Mouse (Mus musculus) c-Kit-positive CD71-negative TER-119-negative erythroid progenitor cells, embryonic 14.5 days (primary cell): ENCODE data around the gene Nipa2.
"Not testable (repeated sequence)": the region's sequence is repeated elsewhere in the genome, so short reads cannot be mapped to it uniquely, and the experiment has no call there.

ENCODE experiments used
- DNase-seq: peaks from one replicate; pipeline ENCODE4 v3.0.0-alpha.2; 2013; ENCODE audit warnings: low read depth

The Nipa2 gene

DNA sequence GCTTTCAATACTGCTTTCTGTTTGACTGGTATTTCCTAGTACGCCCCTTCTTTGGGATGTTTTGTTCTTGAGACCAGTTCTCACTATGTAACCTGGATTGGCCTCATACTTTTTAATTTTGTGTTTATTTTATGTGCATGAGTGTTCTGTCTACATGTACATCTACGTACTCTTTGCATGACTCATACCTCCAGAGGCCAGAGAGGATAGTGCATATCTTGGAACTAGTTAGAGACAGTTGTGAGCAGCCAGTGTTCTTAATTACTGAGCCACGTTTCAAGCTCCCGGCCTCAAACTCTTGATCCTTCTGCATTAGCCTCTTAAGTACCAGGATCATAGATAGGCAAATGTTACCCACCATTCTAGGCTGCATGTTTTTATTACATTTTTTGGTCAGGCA, 23.9 kb downstream of the Nipa2 start:
- no peak for DNase-seq

DNA sequence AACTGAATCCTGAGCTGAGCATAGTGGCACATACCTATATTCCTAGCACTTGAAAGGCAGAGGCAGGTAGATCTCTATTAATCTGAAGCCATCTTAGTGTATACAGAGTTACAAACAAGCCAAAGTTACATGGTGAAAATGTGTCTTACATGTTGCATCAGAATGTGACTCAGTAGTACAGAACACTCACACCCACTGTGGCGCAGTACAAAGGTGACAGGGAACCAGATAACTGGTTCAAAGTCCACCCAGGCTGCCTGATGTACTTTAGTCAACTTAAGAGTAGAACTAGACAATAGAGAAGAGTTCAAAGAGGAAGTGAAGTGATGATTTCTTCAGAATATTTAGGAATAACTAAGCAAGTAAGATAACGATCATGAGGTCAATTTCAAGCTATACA, 27.3 kb downstream of the Nipa2 start:
- DNase-seq: no peak

DNA sequence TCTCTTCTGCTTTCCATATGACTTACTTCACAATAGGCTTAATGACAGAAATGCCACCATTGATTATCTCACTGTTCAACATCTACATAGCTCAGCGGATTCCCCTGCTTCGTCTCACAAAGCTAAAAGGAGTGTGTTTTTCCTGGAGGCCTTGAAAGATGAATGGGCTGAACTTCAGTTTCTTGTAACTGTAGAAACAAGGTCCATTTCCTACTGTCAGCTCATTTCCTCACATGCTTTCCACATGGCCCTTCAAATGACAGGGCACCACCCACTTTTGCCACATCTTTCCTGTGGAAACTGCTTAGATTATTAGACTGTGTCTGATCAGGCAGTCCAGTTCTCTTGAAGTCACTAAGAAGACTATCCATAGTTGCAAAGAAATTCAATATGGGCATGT, 33.6 kb downstream of the Nipa2 start:
- no peak for DNase-seq

DNA sequence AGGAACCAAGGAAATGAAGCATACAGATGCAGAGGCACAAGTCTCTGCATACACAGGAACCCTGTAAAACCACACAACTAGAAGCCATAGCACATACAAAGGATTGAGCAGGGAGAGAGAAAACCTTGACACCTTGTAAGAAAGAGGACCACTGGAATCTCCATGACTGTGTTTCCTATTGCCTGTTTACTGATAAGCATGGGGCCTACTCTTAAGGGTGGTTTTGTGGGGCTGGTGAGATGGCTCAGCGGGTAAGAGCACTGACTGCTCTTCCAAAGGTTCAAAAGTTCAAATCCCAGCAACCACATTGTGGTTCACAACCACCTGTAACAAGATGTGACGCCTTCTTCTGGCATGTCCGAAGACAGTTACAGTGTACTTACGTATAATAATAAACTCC, 35.0 kb downstream of the Nipa2 start:
- DNase-seq: no peak

DNA sequence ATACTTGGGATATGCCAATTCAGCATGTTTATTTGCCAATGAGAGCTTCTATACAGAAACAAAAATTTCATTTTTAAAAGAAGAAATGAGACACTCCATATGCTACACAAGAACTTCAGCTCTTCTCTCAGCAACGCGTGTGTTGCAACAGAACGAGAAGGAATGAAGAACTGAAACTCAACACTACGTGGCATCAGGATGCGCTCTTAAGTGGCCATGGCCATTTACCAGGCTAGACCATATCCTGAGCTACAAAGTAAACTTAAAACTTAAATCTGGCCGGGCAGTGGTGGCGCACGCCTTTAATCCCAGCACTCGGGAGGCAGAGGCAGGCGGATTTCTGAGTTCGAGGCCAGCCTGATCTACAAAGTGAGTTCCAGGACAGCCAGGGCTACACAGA, 43.9 kb downstream of the Nipa2 start:
- not testable (repeated sequence) for DNase-seq

DNA sequence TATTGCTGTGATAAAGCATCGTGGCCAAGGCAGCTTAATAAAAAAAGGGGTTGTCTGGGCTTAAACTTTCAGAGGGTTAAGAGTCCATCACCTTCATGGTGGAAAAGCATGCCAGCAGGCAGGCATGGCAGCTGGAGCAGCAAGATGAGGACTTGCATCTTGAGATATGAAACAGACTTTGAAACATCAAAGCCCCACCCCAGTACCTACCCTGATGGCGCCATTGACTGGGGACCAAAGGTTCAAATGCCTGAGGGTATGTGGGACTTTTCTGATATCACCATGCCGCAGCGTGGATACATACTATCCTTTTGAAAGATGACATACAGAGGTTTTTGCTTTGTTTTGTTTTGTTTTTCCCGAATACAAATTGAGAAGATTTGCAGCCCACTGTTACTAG, 50.2 kb downstream of the Nipa2 start:
- DNase-seq: no peak

DNA sequence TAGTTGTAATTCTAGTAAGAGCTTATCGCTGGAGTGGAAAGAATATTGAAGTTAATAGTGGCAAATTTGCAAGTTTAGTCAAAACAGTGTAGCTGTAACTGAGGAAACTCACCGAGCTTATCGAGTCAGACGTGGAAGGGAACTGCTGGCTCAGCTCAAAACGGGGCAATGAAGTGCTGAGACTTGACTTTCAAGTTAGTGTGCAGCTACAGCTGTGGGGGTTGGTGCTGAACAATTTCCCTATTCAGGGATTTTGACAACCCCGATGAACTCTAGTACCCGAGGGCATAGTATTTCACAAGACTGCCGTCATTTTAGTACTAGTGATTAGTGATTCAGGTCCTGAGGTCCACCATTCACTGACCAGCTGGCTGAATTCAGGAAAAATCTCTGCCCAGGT, 50.9 kb downstream of the Nipa2 start:
- no peak for DNase-seq

DNA sequence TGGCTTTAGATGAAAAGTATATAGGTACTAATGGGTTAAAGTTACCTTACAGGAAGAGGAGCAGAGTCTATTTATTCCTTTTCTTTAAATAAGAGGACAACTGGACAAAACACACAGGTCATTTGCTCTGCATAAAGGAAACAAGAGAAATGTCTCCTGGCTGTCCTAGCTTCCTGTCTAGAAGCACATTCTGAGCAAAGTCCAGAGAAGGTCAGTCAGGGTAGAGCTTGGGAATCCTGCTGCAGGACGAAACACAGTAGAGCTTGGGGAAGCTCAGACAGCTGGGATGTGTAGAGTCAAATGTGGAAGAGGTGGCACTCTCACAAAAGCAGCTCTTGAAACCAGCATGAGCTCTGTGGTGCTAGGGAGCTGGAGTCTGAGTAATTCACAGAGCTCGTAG, 51.9 kb downstream of the Nipa2 start:
- DNase-seq: no peak

DNA sequence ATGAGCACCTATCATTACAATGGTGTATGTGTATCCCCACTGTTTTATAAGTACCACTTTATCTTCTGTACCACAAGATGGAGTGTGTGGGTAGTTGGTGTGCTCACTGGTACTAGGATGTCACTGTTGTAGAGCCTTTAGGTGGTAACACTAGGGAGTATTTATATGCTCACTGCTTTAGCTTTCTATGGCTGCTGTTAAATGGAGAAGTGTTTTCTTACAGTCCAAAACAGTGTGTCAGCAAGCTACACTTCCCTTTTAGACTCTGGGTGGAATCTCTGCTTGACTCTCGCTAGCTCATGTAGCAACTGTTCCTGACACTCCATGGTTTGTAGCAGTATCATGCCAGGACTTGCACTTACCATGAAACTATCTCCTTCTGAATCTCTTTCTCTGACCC, 52.8 kb downstream of the Nipa2 start:
- DNase-seq: no peak

DNA sequence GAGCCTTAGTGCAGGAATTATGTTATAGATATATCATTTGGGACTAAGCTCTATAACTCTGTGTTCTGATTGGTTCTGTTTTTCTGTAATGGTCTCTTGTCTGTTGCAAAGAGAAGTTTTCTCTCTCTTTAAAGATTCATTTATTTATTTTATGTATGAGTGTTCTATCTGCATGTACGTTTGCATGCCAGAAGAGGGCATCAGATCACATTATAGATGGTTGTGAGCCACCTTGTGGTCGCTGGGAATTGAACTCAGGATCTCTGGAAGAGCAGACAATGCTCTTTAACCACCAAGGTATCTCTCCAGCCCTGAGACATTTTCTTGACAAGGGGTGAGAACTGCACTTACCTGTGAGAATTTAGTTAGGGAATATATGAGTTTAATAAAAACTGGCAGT, 56.8 kb downstream of the Nipa2 start:
- DNase-seq: no peak

DNA sequence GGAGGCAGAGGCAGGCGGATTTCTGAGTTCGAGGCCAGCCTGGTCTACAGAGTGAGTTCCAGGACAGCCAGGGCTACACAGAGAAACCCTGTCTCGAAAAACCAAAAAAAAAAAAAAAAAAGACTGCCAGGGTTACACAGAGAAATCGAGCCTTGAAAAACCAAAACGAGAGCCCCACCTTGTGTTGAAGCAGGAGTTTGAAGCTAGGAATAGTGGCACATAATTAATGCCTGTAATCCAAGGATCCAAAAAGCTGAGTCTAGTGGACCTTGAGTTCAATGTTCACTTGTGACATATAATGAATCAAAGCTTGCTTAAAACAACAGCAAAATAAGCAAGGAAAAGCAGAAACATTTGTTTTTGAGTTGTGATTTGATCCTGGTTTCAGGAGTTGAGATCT, 58.5 kb downstream of the Nipa2 start:
- DNase-seq: no peak

DNA sequence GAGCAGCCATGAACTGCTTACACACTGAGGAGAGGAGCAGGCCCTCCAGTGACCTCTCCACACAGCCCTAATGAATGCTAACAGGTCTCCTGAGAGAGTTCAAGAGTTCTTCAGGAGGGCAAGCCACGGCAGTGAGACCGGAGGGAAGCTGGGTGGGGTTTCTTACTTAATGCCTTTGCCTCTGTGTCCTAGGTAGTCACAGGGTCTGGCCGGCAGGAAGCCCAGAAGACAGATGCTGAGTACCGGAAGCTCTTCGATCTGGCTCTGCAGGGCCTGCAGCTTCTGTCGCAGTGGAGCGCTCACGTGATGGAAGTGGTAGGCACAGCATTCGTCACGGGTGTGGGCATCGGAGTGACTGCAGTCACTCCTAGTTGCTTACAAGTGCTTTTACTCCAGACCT, 70.5 kb downstream of the Nipa2 start:
- no peak for DNase-seq

DNA sequence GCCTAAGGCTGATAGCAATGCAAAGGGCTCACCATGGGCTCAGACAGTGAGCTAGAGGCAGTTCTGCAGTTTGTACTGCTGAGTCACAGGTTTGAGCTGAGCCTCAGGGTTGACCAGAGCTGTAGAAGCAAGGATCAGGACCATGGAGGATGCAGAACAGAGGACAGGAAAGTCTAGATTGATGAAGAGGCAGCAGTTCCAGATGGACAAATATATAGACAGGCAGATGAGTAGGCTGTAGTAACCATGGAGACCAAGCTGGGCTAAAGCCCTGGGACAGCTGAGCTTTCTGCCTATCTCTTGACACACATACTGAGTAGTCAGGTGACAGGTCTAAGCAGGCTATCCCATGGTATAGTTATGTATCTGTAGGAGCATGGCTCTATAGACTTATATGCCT, 71.5 kb downstream of the Nipa2 start:
- DNase-seq: no peak

DNA sequence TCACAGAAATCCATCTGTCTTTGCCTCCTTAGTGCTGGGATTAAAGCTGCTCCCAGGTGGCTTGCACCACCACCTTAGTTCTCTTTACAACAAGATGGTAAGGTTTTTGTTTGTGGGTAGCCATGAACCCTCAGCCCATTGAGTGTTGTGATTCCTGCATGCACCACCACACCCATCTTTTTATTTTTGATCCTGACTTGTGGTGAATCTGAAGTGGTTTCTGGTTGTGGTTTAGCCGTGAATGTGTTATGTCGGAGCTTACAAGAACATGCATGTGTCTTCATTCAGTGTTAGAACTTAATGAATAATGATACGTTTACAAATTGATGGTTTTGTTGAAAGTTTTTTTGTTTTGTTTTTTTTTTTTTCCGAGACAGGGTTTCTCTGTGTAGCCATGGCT, 72.3 kb downstream of the Nipa2 start:
- DNase-seq: no peak

DNA sequence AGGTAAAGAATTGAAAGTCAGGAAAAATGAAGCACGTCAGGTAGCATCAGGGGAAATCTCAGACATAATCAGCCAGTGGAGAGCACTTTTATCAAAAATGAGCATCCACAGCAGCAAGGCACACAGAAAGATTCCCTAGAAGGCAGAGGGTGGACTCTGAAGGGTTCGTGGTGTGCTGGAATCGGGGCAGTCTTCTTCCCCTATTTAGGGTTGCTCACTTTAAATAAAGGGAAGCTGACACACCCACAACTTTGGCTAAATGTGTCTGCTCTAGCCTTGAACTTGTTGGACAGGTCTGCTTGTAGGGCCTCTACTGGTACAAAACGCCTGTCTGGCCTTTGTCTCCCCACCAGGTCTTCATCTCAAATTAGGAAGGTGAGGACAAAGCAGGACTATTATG, 73.7 kb downstream of the Nipa2 start:
- DNase-seq: no peak
